Mouse (Mus musculus) embryonic facial prominence, embryonic 11.5 days (tissue): ENCODE data around the gene Sirt6. TPM values are rescaled to one million over a fixed set of nuclear protein-coding genes. Genes with fewer than 3 reads are reported as not detected.
A peak's percentile ranks its signal among the peaks of the same experiment; 100 is the strongest.
"Not testable (repeated sequence)": the region's sequence is repeated elsewhere in the genome, so short reads cannot be mapped to it uniquely, and the experiment has no call there.

Source experiments
- ATAC-seq: fragments of 200-750 bp; cut with Nextera tagmentation; replicated peaks from 2 replicates; pipeline ENCODE4 v1.8.0; 2017; ENCODE audit warnings: low read depth; ENCODE audit not compliant: insufficient number of reproducible peaks, low FRiP score, low TSS enrichment
- DNase-seq: peaks from one replicate; pipeline ENCODE4 v3.0.0-alpha.2; 2015; ENCODE audit warnings: low spot score
- H3K27ac ChIP-seq: fragments of 300-500 bp; sonication (generic); replicated peaks from 2 replicates; pipeline ENCODE4 v1.5.1; 2014; ENCODE audit warnings: mild to moderate bottlenecking, low read depth, low read length, control low read depth
- H3K27me3 ChIP-seq: fragments of 300-500 bp; sonication (generic); 2 replicates; pipeline ENCODE4 v1.6.1; 2014; ENCODE audit warnings: mild to moderate bottlenecking, low read length, moderate library complexity, mixed read lengths; ENCODE audit not compliant: control insufficient read depth, insufficient read depth
- H3K36me3 ChIP-seq: fragments of 300-500 bp; sonication (generic); replicated peaks from 2 replicates; pipeline ENCODE4 v1.6.1; 2014; ENCODE audit warnings: low read depth, mild to moderate bottlenecking, low read length, moderate library complexity, mixed read lengths; ENCODE audit not compliant: control insufficient read depth, insufficient read depth
- H3K4me1 ChIP-seq: fragments of 300-500 bp; sonication (generic); 2 replicates; pipeline ENCODE4 v1.6.1; 2014; ENCODE audit warnings: low read length, mixed read lengths; ENCODE audit not compliant: control insufficient read depth, insufficient read depth
- H3K4me2 ChIP-seq: fragments of 300-500 bp; sonication (generic); 2 replicates; pipeline ENCODE4 v1.6.1; 2014; ENCODE audit warnings: low read depth, mild to moderate bottlenecking, control low read depth, low read length, moderate library complexity
- H3K4me3 ChIP-seq: fragments of 300-500 bp; sonication (generic); 2 replicates; pipeline ENCODE4 v1.5.1; 2014; ENCODE audit warnings: low read depth, low read length, control low read depth
- H3K9ac ChIP-seq: fragments of 300-500 bp; sonication (generic); replicated peaks from 2 replicates; pipeline ENCODE4 v1.6.1; 2014; ENCODE audit warnings: mild to moderate bottlenecking, control low read depth, low read length
- H3K9me3 ChIP-seq: fragments of 300-500 bp; sonication (generic); replicated peaks from 2 replicates; pipeline ENCODE4 v1.6.1; 2016; ENCODE audit warnings: mild to moderate bottlenecking, low read length, inconsistent platforms, mixed read lengths; ENCODE audit not compliant: control insufficient read depth
- WGBS: fragments of 180-500 bp; shearing (Covaris S2); extraction: QIAGEN DNeasy Blood & Tissue Kit; methylation state at CpG from one replicate; pipeline ENCODE4 v1.1.7; 2014; 5-methylcytosine and 5-hydroxymethylcytosine counted together
- polyA plus RNA-seq: library from polyadenylated mRNA; unstranded; fragments of >200 nt; fragmentation: Nextera tagmentation; extraction: Ambion mirVana; gene quantifications from 2 replicates; pipeline ENCODE4 v1.2.1, GENCODE M21; 2014

The Sirt6 gene
- 37.8 and 39.8 TPM in 2 replicates for polyA plus RNA-seq

- H3K36me3 ChIP-seq: peaks cover 2% of the 10 kb centered on the region
- peak within 1 kb of the TSS; percentile 79 for H3K27ac ChIP-seq
- H3K4me2 ChIP-seq: peak within 1 kb of the TSS; percentile 74
- peak within 1 kb of the TSS; percentile 79 for H3K4me3 ChIP-seq
- peak; percentile 96 for DNase-seq
- H3K27me3 ChIP-seq: no peaks in the 10 kb centered on the region
- WGBS: 6% methylated on average over 40 of the region's 40 CpGs
- peaks cover 3% of the 10 kb centered on the region for H3K4me1 ChIP-seq
- ATAC-seq: peak; percentile 78
- peak within 1 kb of the TSS; percentile 85 for H3K9ac ChIP-seq
- no peaks in the 10 kb centered on the region for H3K9me3 ChIP-seq
These were observed at the start of gene Sirt6 for GRCm38 (mm10) chr10:81626994-81627835. Sirt6 (minus strand) TSS chr10:81627797.

- Histone ChIP-seq H3K9me3 (peaks cover 8% of the 10 kb centered on the region), H3K9ac (no peak overlapping the region), H3K36me3 (no peaks in the 10 kb centered on the region; the same call in 1 of the 2 replicates), H3K4me3 (no peak overlapping the region), H3K27ac (no peak overlapping the region), H3K4me1 (no peaks in the 10 kb centered on the region), H3K4me2 (no peak overlapping the region), H3K27me3 (no peaks in the 10 kb centered on the region)
- ATAC-seq: no peak
- 97% methylated on average over 2 of the region's 2 CpGs for WGBS
- no peak for DNase-seq
These were observed 28.6 kb upstream of the Sirt6 start for GRCm38 (mm10) chr10:81656174-81656573.

- 86% methylated on average over 10 of the region's 10 CpGs for whole genome bisulfite sequencing
These were observed 27.6 kb upstream of the Sirt6 start for GRCm38 (mm10) chr10:81655178-81655577.

GRCm38 (mm10) chr10:81648803-81649775 is 21.5 kb upstream of the Sirt6 start, which contains the start of gene Gm10778:
Gm10778 (plus strand) TSS chr10:81649059.
- Histone ChIP-seq H3K4me2 (peak within 1 kb of the TSS; percentile 48), H3K4me3 (peak within 1 kb of the TSS; percentile 50), H3K9ac (peak within 1 kb of the TSS; percentile 60)
- peak; percentile 95 for DNase-seq
- H3K27me3 ChIP-seq, H3K9me3 ChIP-seq, H3K36me3 ChIP-seq, H3K4me1 ChIP-seq, H3K27ac ChIP-seq: not testable (repeated sequence)
- 3% methylated on average over 31 of the region's 52 CpGs for WGBS
- ATAC-seq: peak; percentile 94

More at GRCm38 (mm10) chr10:81655178-81655577, 27.6 kb upstream of the Sirt6 start:
- no peak for DNase-seq
- H3K9me3 ChIP-seq: peaks cover 8% of the 10 kb centered on the region
- no peaks in the 10 kb centered on the region; the same call in 1 of the 2 replicates for H3K36me3 ChIP-seq
- no peaks in the 10 kb centered on the region for H3K4me1 ChIP-seq
- no peak for ATAC-seq
- no peak overlapping the region for H3K9ac ChIP-seq
- no peak overlapping the region for H3K4me2 ChIP-seq
- H3K4me3 ChIP-seq: no peak overlapping the region
- no peaks in the 10 kb centered on the region for H3K27me3 ChIP-seq
- no peak overlapping the region for H3K27ac ChIP-seq

- DNase-seq: no peak
- Histone ChIP-seq H3K36me3 (no peaks in the 10 kb centered on the region; the same call in 1 of the 2 replicates), H3K4me3 (no peak overlapping the region), H3K9ac (no peak overlapping the region), H3K9me3 (no peaks in the 10 kb centered on the region), H3K27me3 (no peaks in the 10 kb centered on the region), H3K4me2 (no peak overlapping the region), H3K27ac (no peak overlapping the region), H3K4me1 (peaks cover 5% of the 10 kb centered on the region)
- WGBS: 76% methylated on average over 7 of the region's 7 CpGs
- ATAC-seq: no peak
These were observed 18.5 kb upstream of the Sirt6 start for GRCm38 (mm10) chr10:81646015-81646555.

GRCm38 (mm10) chr10:81645391-81645790 is 17.8 kb upstream of the Sirt6 start:
- ATAC-seq: no peak
- no peak overlapping the region for H3K9ac ChIP-seq

GRCm38 (mm10) chr10:81644716-81645115 is 17.1 kb upstream of the Sirt6 start:
- no peak overlapping the region for H3K4me3 ChIP-seq
- no peak overlapping the region for H3K27ac ChIP-seq
- H3K36me3 ChIP-seq: no peaks in the 10 kb centered on the region; the same call in 1 of the 2 replicates
- WGBS: 91% methylated on average over 18 of the region's 18 CpGs
- ATAC-seq (no peak), DNase-seq (no peak)
- peaks cover 5% of the 10 kb centered on the region for H3K4me1 ChIP-seq
- H3K9me3 ChIP-seq: no peaks in the 10 kb centered on the region
- no peak overlapping the region for H3K4me2 ChIP-seq
- H3K9ac ChIP-seq: no peak overlapping the region
- H3K27me3 ChIP-seq: no peaks in the 10 kb centered on the region

More at GRCm38 (mm10) chr10:81645391-81645790, 17.8 kb upstream of the Sirt6 start:
- H3K9me3 ChIP-seq: no peaks in the 10 kb centered on the region
- no peak overlapping the region for H3K27ac ChIP-seq
- H3K27me3 ChIP-seq: no peaks in the 10 kb centered on the region
- 84% methylated on average over 4 of the region's 4 CpGs for WGBS
- H3K4me1 ChIP-seq: peaks cover 5% of the 10 kb centered on the region
- DNase-seq: no peak
- no peak overlapping the region for H3K4me2 ChIP-seq
- H3K36me3 ChIP-seq: no peaks in the 10 kb centered on the region; the same call in 1 of the 2 replicates
- no peak overlapping the region for H3K4me3 ChIP-seq
